Mouse (Mus musculus) ES-E14 (cell line): ENCODE data around the gene Robo2.

Source experiments
- CHD2 ChIP-seq: IDR thresholded peaks from 2 replicates; pipeline ENCODE4 v1.6.1; 2014; ENCODE audit warnings: mild to moderate bottlenecking, low read depth, low read length, inconsistent platforms
- HCFC1 ChIP-seq: IDR thresholded peaks from 2 replicates; pipeline ENCODE4 v1.6.1; 2012; ENCODE audit warnings: low read length, inconsistent platforms, borderline replicate concordance; ENCODE audit not compliant: insufficient read depth
- MAFK ChIP-seq: IDR thresholded peaks from 2 replicates; pipeline ENCODE4 v1.6.1; 2014; ENCODE audit warnings: mild to moderate bottlenecking, low read depth, low read length, inconsistent platforms; ENCODE audit not compliant: insufficient read depth
- ZNF384 ChIP-seq: IDR thresholded peaks from 2 replicates; pipeline ENCODE4 v1.6.1; 2012; ENCODE audit warnings: low read depth, low read length, inconsistent platforms

DNA sequence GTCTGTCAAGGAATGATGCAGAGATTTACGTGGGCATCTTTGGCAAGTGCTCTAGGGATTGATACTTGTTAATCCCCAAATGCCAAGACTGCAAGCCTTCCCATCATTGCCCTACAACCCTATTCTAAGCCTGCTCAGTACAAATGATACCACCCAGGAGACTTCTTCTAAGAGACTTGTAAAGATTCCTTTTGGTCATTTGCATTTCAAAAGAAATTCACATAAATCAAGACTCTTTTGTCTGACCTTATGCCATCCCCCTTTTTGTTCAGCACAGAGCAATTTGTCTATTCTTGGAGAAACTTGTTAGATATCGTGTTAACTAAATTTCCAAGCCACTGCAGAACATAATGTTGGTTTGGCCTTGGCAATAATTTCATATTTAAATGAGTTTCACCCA is 15.4 kb upstream of the Robo2 start:
- no peak for TF ChIP-seq ZNF384
- TF ChIP-seq HCFC1 = no peak
- no peak for TF ChIP-seq CHD2
- TF ChIP-seq MAFK = no peak
